Mouse (Mus musculus) kidney, adult 2 months (tissue): Measurements from ENCODE around the gene Arntl2.

Source experiments
- CTCF ChIP-seq: fragments of 200-500 bp; conservative IDR thresholded peaks from 2 replicates; pipeline ENCODE4 v1.5.1; 2011; ENCODE audit warnings: low read depth, mild to moderate bottlenecking, control low read depth, low read length, moderate library complexity, mixed read lengths; ENCODE audit not compliant: insufficient read depth, insufficient read length
- POLR2A ChIP-seq: fragments of 200-500 bp; IDR thresholded peaks from one replicate; pipeline ENCODE4 v1.6.1; 2011; ENCODE audit warnings: low read depth, low read length, control low read depth

- no peak for TF ChIP-seq POLR2A
- TF ChIP-seq CTCF: no peak
Observed at GRCm38 (mm10) chr6:146813007-146813406, 17.2 kb downstream of the Arntl2 start.
